Mouse (Mus musculus): Measurements from ENCODE around the gene Spata32. TPM values are rescaled to one million over a fixed set of nuclear protein-coding genes. Genes with fewer than 3 reads are reported as not detected.

Spata32 gene
- polyA plus RNA-seq, 1 experiment: not detected

DNA sequence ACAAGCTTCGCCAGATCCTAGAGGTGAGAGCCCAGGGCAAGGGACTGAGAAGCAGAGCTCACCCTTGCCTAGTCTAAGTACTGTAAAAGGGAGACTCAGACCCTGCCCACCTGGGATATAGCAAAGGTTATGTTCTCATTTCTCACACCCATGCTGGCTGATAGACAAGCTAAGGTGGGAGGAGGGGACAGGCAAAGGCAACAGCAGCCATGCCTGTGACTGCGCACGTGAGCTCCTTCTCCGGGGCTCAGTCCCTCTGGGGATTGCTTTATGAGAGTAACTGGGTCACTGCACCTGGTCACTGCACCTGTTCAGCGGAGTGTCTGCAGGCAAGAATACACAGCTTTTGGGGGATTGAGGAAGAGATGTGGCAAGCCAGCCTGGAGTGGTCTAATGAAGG is 22.6 kb downstream of the Spata32 start:
- Histone ChIP-seq H3K27ac (ENCODE audit: insufficient read depth, low read length) (no peak overlapping the region), H3K4me3 (ENCODE audit: insufficient read depth, low read length) (no peak overlapping the region), H3K4me1 (ENCODE audit: control insufficient read depth, insufficient read depth, low read length) (no peaks in the 10 kb centered on the region)
- TF ChIP-seq CTCF (IDR thresholded peaks at IDR 0.05; ENCODE audit: borderline replicate concordance, insufficient read depth, low read length) (no peak), POLR2A (IDR thresholded peaks at IDR 0.05; ENCODE audit: low read depth, low read length) (no peak)

DNA sequence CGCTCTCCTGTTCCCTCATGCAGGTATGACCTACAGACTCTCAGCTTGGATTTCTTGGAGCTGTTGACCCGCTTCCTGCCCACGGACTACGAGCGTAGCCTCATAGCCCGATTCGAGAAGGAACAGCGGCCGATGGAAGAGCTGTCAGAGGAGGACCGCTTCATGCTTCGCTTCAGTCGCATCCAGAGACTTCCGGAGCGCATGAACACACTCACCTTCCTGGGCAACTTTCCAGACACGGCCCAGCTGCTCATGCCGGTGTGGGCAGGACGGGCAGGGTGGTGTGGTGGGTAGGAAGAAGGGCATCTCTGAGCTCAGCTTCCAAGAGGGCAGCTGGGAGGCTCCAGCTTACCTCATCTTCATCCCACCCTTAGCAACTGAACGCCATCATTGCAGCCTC is 23.0 kb downstream of the Spata32 start:
- TF ChIP-seq POLR2A (IDR thresholded peaks at IDR 0.05; ENCODE audit: low read depth, low read length) (no peak), CTCF (IDR thresholded peaks at IDR 0.05; ENCODE audit: borderline replicate concordance, insufficient read depth, low read length) (no peak)
- Histone ChIP-seq H3K27ac (ENCODE audit: insufficient read depth, low read length) (no peak overlapping the region), H3K4me3 (ENCODE audit: insufficient read depth, low read length) (no peak overlapping the region), H3K4me1 (ENCODE audit: control insufficient read depth, insufficient read depth, low read length) (no peaks in the 10 kb centered on the region)

- Histone ChIP-seq H3K4me1 (ENCODE audit: control insufficient read depth, insufficient read depth, low read length) (no peaks in the 10 kb centered on the region), H3K4me3 (ENCODE audit: insufficient read depth, low read length) (no peak overlapping the region), H3K27ac (ENCODE audit: insufficient read depth, low read length) (no peak overlapping the region)
- TF ChIP-seq CTCF (IDR thresholded peaks at IDR 0.05; ENCODE audit: borderline replicate concordance, insufficient read depth, low read length) (no peak), POLR2A (IDR thresholded peaks at IDR 0.05; ENCODE audit: low read depth, low read length) (no peak)
Observed at GRCm38 (mm10) chr11:103193825-103194168, 24.4 kb downstream of the Spata32 start.

DNA sequence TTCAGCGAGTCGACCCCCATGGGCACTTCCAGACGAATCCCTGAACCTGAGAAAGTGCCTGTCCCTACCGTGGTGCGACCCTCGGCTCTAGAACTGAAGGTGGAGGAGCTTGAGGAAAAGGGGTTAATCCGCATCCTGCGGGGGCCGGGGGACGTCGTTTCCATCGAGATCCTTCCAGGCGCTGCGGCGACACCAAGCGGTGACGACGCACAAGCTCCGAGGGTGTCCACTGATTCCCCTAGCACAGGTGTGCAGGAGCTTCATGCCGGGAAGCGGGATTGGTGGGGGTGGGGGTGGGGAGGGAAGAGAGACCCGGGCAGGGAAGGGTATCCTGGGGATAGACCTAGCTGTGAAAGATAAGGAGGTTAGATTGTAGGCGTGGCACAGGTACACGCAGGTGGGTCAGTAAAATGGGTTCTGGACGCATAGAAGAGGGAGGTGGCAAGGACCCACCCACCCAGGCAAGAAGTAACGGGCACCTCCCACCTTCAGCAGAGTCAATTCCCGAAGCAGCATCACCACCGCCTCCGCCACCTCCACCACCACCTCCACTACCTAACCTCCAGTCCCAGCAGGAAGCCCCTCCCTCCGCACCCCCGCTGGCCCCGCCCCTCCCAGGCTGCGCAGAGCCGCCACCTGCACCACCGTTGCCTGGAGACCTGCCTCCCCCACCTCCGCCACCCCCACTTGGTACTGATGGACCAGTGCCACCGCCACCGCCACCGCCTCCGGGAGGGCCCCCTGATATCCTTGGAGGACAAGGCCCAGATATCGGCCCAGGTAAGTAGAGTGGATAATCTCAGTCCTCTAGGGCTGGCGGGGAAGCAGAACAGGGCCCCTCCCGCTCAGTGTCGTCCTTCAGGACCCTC is 25.0 kb downstream of the Spata32 start:
- no peak overlapping the region for H3K4me3 ChIP-seq (ENCODE audit: insufficient read depth, low read length)
- H3K4me1 ChIP-seq (ENCODE audit: control insufficient read depth, insufficient read depth, low read length): no peaks in the 10 kb centered on the region
- no peak overlapping the region for H3K27ac ChIP-seq (ENCODE audit: insufficient read depth, low read length)
- TF ChIP-seq POLR2A (IDR thresholded peaks at IDR 0.05; ENCODE audit: low read depth, low read length): no peak
- peak; percentile 58; the same call in 1 of the 2 replicates for TF ChIP-seq CTCF (IDR thresholded peaks at IDR 0.05; ENCODE audit: borderline replicate concordance, insufficient read depth, low read length)

DNA sequence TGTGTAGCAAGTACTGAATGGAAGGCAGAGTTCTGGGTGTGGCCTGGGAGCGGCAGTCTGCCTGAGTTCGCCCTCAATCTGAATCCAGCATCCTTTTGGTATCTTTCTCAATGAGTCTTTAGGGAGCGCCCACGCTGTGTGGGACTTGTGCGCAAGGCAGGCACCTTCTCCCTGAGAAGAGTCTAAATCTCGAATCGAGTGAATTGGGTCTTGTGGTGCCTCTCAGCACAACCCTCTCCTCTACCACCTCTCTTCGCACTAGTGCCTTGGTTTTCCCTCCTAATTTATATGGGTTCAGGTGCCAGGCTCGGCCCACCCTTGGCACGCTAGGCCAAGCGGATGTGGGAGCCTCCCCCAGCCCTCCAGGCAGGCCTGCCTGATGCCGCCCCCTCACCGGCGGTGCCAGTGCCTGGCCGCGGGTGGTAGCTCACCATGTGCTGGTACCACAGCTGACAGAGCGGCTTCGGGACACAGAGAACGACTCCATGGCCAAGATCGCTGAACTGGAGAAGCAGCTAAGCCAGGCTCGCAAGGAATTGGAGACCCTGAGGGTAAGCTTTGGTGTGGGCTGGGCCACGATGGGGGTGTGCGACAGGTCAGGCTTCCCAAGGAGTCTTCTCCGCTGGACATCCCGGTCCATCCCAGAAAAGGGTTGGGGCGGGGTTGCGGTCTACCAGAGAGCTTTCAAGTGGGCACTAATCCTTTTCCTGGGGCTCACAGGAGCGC is 25.8 kb downstream of the Spata32 start:
- no peak for TF ChIP-seq POLR2A (IDR thresholded peaks at IDR 0.05; ENCODE audit: low read depth, low read length)
- no peak for TF ChIP-seq CTCF (IDR thresholded peaks at IDR 0.05; ENCODE audit: borderline replicate concordance, insufficient read depth, low read length)
- Histone ChIP-seq H3K4me3 (ENCODE audit: insufficient read depth, low read length) (no peak overlapping the region), H3K27ac (ENCODE audit: insufficient read depth, low read length) (no peak overlapping the region), H3K4me1 (ENCODE audit: control insufficient read depth, insufficient read depth, low read length) (no peaks in the 10 kb centered on the region)

DNA sequence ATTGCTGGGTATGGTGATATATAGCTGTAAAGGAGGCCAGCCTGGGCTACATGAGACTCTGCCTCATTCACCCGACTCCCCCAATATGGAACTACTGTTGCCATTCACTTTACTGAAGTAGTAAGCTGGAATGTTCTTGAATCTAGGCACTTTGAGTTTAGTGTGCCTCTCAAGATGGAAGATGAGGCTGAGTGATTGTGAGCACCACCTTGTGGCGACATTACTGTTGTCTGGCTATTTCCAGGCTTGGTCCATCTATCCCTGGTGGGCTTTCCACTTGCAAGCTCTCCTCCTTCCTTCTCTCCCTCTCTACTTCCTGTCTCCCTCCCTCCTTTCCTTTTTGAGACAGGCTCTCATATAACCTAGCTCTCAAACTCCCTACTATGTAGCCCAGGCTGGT is 33.3 kb downstream of the Spata32 start:
- H3K27ac ChIP-seq (ENCODE audit: insufficient read depth, low read length): no peak overlapping the region
- TF ChIP-seq CTCF (IDR thresholded peaks at IDR 0.05; ENCODE audit: borderline replicate concordance, insufficient read depth, low read length) (peak; percentile 50; the same call in 1 of the 2 replicates), POLR2A (IDR thresholded peaks at IDR 0.05; ENCODE audit: low read depth, low read length) (no peak)
- no peak overlapping the region for H3K4me3 ChIP-seq (ENCODE audit: insufficient read depth, low read length)
- no peaks in the 10 kb centered on the region for H3K4me1 ChIP-seq (ENCODE audit: control insufficient read depth, insufficient read depth, low read length)

- Histone ChIP-seq H3K4me1 (ENCODE audit: control insufficient read depth, insufficient read depth, low read length) (no peaks in the 10 kb centered on the region), H3K27ac (ENCODE audit: insufficient read depth, low read length) (no peak overlapping the region), H3K4me3 (ENCODE audit: insufficient read depth, low read length) (no peak overlapping the region)
- TF ChIP-seq POLR2A (IDR thresholded peaks at IDR 0.05; ENCODE audit: low read depth, low read length) (no peak), CTCF (IDR thresholded peaks at IDR 0.05; ENCODE audit: borderline replicate concordance, insufficient read depth, low read length) (no peak)
Observed at GRCm38 (mm10) chr11:103181911-103182310, 36.3 kb downstream of the Spata32 start.

- no peak for TF ChIP-seq POLR2A (IDR thresholded peaks at IDR 0.05; ENCODE audit: low read depth, low read length)
- no peak for TF ChIP-seq CTCF (IDR thresholded peaks at IDR 0.05; ENCODE audit: borderline replicate concordance, insufficient read depth, low read length)
- H3K27ac ChIP-seq (ENCODE audit: insufficient read depth, low read length): no peak overlapping the region
- no peaks in the 10 kb centered on the region for H3K4me1 ChIP-seq (ENCODE audit: control insufficient read depth, insufficient read depth, low read length)
- no peak overlapping the region for H3K4me3 ChIP-seq (ENCODE audit: insufficient read depth, low read length)
Observed at GRCm38 (mm10) chr11:103181349-103181748, 36.9 kb downstream of the Spata32 start.

- Histone ChIP-seq H3K27ac (ENCODE audit: insufficient read depth, low read length) (no peak overlapping the region), H3K4me3 (ENCODE audit: insufficient read depth, low read length) (no peak overlapping the region), H3K4me1 (ENCODE audit: control insufficient read depth, insufficient read depth, low read length) (no peaks in the 10 kb centered on the region)
- TF ChIP-seq POLR2A (IDR thresholded peaks at IDR 0.05; ENCODE audit: low read depth, low read length) (no peak), CTCF (IDR thresholded peaks at IDR 0.05; ENCODE audit: borderline replicate concordance, insufficient read depth, low read length) (no peak)
Observed at GRCm38 (mm10) chr11:103180426-103180825, 37.8 kb downstream of the Spata32 start.

DNA sequence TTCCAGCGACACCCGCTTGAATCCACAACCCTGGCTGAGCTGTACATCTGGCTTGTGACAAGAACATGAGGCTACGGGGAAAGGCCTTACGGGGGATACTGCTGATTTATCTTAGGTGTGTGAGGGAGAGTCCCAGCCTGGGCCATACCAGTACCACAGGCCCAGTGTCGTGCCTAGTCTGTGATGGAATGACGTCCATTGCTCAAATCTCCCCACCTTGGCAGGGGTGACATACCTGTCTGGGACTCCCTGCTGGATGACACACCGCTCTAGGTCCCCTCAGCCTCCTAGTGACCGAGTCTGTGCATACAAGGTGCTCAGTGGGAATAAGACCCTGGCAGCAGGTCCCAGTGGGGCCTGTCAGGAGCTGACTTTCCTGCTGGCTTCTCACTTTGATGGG is 39.5 kb downstream of the Spata32 start:
- TF ChIP-seq POLR2A (IDR thresholded peaks at IDR 0.05; ENCODE audit: low read depth, low read length) (no peak), CTCF (IDR thresholded peaks at IDR 0.05; ENCODE audit: borderline replicate concordance, insufficient read depth, low read length) (no peak)
- H3K4me1 ChIP-seq (ENCODE audit: control insufficient read depth, insufficient read depth, low read length): no peaks in the 10 kb centered on the region

More for the DNA sequence above, 39.5 kb downstream of the Spata32 start:
- no peak overlapping the region for H3K27ac ChIP-seq (ENCODE audit: insufficient read depth, low read length)
- no peak overlapping the region for H3K4me3 ChIP-seq (ENCODE audit: insufficient read depth, low read length)

Measured in embryonic fibroblast, embryonic 13.5 days (primary cell).